Mouse (Mus musculus) C3H10T1/2 (cell line): ENCODE results near the gene Ifi202b. TPM values are rescaled to one million over a fixed set of nuclear protein-coding genes. Genes with fewer than 3 reads are reported as not detected.

Experiments
- polyA plus RNA-seq, 2 experiments: library from polyadenylated mRNA; unstranded; fragments of >200 nt; fragmentation: generic; extraction: Trizol; gene quantifications; one replicate each; pipeline ENCODE4 v1.2.1; 2012; ENCODE audit warnings: missing spikeins in 2 of 2

Gene Ifi202b
- 1 to 10 TPM in 1 of 2 experiments, under 1 TPM in 1; 0.32 to 4.0 TPM for polyA plus RNA-seq

DNA sequence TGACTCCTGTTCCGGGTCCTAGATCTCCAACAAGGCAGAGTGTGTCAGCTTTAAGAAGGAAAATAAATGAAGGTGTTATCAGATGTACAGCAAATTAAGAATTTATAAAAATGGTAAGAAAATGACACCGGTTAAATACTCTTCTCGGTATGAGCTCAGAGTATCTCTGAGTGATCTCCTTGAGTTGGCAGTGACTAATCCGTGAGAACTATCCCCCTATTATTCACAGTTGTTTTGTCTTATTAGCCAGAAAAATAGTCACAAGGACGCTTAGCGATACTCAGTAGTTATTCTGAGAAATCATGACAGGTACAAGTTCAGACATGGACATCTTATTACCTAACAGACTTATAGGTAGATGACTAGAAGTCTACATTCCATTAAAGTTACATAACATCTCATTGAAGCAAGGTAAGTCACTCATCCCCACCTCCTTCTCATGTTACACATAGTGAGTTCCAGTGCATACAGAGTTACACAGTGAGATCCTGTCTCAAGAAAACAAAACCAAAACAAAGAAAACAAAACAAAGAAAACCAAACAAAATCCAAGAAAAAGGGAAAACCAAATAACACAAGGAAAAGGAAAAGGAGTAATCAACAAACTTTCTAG is at the start of gene Ifi202b:
TSS of gene Ifi202b (minus strand) at position 51 of the 612 bp plus-strand sequence.

DNA sequence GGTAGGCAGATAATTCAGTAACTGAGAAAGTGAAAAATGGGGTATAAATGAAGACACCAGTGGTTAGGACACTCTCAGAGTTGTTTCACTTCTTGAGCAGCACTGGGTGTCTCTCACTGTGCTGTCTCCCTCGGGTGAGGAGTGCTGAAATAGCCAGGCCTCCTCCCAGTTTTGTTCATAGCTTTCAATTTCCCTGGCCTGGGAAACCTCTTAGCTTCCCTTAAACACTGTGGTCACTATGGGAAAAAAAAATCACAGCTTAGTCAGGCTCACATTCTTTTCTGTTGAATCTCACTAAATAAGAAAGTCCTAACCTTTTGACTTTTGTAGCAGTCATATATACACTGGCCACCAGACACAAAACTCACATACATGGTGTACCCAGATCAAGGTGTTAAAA is 49.2 kb upstream of the Ifi202b start, which contains the start of gene Ifi205:
TSS of gene Ifi205 (minus strand) at position 113 of the 400 bp plus-strand sequence.

DNA sequence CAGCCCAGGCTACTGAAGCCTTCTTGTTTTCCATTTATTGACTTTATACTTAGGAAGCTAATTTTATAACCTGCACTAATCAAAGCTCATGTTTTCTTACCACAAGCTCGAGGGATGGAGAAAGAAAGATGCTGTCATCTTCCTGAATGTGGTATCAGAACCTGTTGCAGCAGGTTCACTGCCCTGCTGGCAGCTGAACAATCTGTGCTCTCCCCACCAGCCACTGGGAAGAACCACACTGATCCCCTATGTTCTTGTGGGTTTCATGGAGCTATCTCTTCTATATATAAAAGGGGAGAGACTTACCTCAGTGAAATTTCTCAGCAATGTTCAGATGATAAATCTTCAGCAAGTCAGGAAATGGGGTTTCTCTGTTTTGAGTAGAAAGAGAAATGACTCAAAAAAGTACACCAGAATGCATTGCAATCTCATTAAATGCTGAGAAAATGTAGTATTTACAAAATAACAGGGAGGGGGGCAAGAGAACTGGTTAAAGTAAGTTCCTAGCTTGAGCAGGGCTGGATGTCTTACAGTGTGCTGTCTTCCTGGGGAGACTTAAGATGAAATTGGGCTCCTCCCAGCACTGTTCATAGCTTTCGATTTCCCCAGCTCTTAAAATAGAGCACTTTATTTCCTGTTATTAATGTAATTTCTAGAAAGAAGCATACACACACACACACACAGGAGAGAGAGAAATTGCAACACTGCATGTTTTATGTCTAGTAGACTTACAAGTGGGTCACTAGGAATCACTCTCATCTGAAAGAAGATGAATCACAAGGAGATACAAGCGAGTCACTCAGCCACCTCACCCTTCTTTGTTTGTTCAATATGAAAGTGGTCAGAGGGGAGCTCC is 40.4 kb downstream of the Ifi202b start, which contains the start of the genes Mndal and Ifi203:
TSS of gene Mndal (minus strand) at position 568 of the 856 bp plus-strand sequence.
TSS of gene Ifi203 (minus strand) at position 749 of the 856 bp plus-strand sequence.

Other genes starting within 250 kb of the Ifi202b start
- gene Ifi207, start 241.0 kb downstream of the Ifi202b start, polyA plus RNA-seq = under 1 TPM in 1 of 2 experiments, not detected in 1; 0.61 TPM
- gene Ifi204, start 215.8 kb downstream of the Ifi202b start, polyA plus RNA-seq = 1 to 10 TPM in 1 of 2 experiments, under 1 TPM in 1; 0.60 to 5.7 TPM
- 1 to 10 TPM in 1 of 2 experiments, under 1 TPM in 1; 0.08 to 1.6 TPM for gene Ifi211, start 69.7 kb downstream of the Ifi202b start, polyA plus RNA-seq
- gene Mndal, start 40.3 kb downstream of the Ifi202b start, polyA plus RNA-seq = 1 to 10 TPM in 1 of 2 experiments, under 1 TPM in 1; 0.97 to 4.7 TPM
- 1 to 10 TPM in 1 of 2 experiments, under 1 TPM in 1; 0.63 to 7.4 TPM for gene Ifi203, start 40.1 kb downstream of the Ifi202b start, polyA plus RNA-seq
- not detected for gene Ifi205, start 49.1 kb upstream of the Ifi202b start, polyA plus RNA-seq
- not detected for gene Olfr433, start 58.0 kb upstream of the Ifi202b start, polyA plus RNA-seq
- gene Olfr432, start 66.5 kb upstream of the Ifi202b start, polyA plus RNA-seq = not detected
- gene Olfr430, start 83.9 kb upstream of the Ifi202b start, polyA plus RNA-seq = not detected
- gene Olfr429, start 101.6 kb upstream of the Ifi202b start, polyA plus RNA-seq = not detected
- gene Olfr427, start 114.1 kb upstream of the Ifi202b start, polyA plus RNA-seq = not detected
- gene Olfr231, start 138.4 kb upstream of the Ifi202b start, polyA plus RNA-seq = not detected
- not detected for gene Olfr424, start 148.8 kb upstream of the Ifi202b start, polyA plus RNA-seq
- gene Olfr420, start 172.9 kb upstream of the Ifi202b start, polyA plus RNA-seq = not detected
- not detected for gene Spta1, start 190.0 kb upstream of the Ifi202b start, polyA plus RNA-seq